Mouse (Mus musculus) lung, embryonic 14.5 days (tissue): ENCODE data around the gene Serpinc1. TPM values are rescaled to one million over a fixed set of nuclear protein-coding genes. Genes with fewer than 3 reads are reported as not detected.
A peak's percentile ranks its signal among the peaks of the same experiment; 100 is the strongest.

ENCODE experiments used
- ATAC-seq: fragments of 200-750 bp; cut with Nextera tagmentation; 2 replicates; pipeline ENCODE4 v1.8.0; 2017; ENCODE audit warnings: mild to moderate bottlenecking, moderate TSS enrichment, moderate library complexity; ENCODE audit not compliant: insufficient read depth
- DNase-seq: peaks from one replicate; pipeline ENCODE4 v3.0.0-alpha.2; 2015
- H3K27ac ChIP-seq: fragments of 300-500 bp; sonication (generic); 2 replicates; pipeline ENCODE4 v1.5.1; 2014; ENCODE audit warnings: low read depth, mild to moderate bottlenecking, moderate library complexity
- H3K27me3 ChIP-seq: fragments of 300-500 bp; sonication (generic); 2 replicates; pipeline ENCODE4 v1.6.1; 2014; ENCODE audit warnings: low read length, control low read depth; ENCODE audit not compliant: insufficient read depth
- H3K36me3 ChIP-seq: fragments of 300-500 bp; sonication (generic); 2 replicates; pipeline ENCODE4 v1.6.1; 2014; ENCODE audit warnings: control low read depth; ENCODE audit not compliant: insufficient read depth
- H3K4me1 ChIP-seq: fragments of 300-500 bp; sonication (generic); 2 replicates; pipeline ENCODE4 v1.6.1; 2014; ENCODE audit warnings: antibody characterized with exemption, control low read depth; ENCODE audit not compliant: insufficient read depth
- H3K4me2 ChIP-seq: fragments of 300-500 bp; sonication (generic); 2 replicates; pipeline ENCODE4 v1.6.1; 2014; ENCODE audit warnings: mild to moderate bottlenecking
- H3K4me3 ChIP-seq: fragments of 300-500 bp; sonication (generic); 2 replicates; pipeline ENCODE4 v1.5.1; 2014; ENCODE audit warnings: low read depth, low read length
- H3K9ac ChIP-seq: fragments of 300-500 bp; sonication (generic); 2 replicates; pipeline ENCODE4 v1.6.1; 2014
- H3K9me3 ChIP-seq: fragments of 300-500 bp; sonication (generic); 2 replicates; pipeline ENCODE4 v1.6.1; 2016; ENCODE audit warnings: low read depth, low read length, control low read depth
- CTCF ChIP-seq: IDR thresholded peaks from 2 replicates; pipeline ENCODE4 v1.5.1; 2016; ENCODE audit warnings: antibody characterized with exemption, low read depth
- WGBS: fragments of 180-500 bp; shearing (Covaris S2); extraction: QIAGEN DNeasy Blood & Tissue Kit; methylation state at CpG from one replicate; pipeline ENCODE4 v1.1.7; 2014; 5-methylcytosine and 5-hydroxymethylcytosine counted together
- polyA plus RNA-seq: library from polyadenylated mRNA; unstranded; fragments of >200 nt; fragmentation: Nextera tagmentation; extraction: Ambion mirVana; gene quantifications from 2 replicates; pipeline ENCODE4 v1.2.1, GENCODE M21; 2014

The Serpinc1 gene
- polyA plus RNA-seq, 1 experiment from 2014 or later: 1.3 TPM

DNA sequence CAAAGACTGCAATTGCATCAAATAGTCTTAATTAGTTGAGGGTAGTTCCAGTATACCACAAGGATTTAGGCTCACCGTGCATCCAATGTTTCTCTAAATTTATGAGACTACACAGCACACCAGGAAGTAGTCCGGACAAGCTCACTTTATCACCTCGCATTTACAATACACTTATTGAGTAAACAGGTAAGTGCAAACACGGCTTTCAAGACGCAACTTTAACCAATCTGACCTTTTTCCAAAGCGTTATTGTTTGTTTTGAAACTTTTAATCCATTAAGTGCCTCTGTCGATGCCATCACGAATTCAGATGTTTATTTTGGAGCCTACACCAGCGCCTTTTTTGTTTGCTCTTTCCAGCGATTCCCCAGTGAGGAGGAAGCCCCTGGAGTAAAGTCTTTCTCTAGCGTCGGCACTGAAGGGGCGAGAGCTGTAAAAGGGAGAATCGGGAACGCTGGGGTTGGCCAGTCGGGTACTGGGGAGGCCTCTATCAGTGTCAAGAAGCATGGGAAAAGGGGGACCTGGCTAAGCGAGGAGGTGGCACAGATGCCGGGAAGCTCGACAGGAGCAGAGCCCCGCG, 55.6 kb downstream of the Serpinc1 start:
- Histone ChIP-seq H3K4me1 (no peaks in the 10 kb centered on the region), H3K27me3 (no peaks in the 10 kb centered on the region), H3K9me3 (no peaks in the 10 kb centered on the region), H3K4me3 (peak overlapping the region; percentile 81), H3K4me2 (peak overlapping the region; percentile 66), H3K36me3 (peaks cover 68% of the 10 kb centered on the region), H3K9ac (peak overlapping the region; percentile 62), H3K27ac (peak overlapping the region; percentile 89)
- TF ChIP-seq CTCF: no peak
- ATAC-seq (no peak), DNase-seq (no peak)
- WGBS: under 1% methylated on average over 21 of the region's 21 CpGs

DNA sequence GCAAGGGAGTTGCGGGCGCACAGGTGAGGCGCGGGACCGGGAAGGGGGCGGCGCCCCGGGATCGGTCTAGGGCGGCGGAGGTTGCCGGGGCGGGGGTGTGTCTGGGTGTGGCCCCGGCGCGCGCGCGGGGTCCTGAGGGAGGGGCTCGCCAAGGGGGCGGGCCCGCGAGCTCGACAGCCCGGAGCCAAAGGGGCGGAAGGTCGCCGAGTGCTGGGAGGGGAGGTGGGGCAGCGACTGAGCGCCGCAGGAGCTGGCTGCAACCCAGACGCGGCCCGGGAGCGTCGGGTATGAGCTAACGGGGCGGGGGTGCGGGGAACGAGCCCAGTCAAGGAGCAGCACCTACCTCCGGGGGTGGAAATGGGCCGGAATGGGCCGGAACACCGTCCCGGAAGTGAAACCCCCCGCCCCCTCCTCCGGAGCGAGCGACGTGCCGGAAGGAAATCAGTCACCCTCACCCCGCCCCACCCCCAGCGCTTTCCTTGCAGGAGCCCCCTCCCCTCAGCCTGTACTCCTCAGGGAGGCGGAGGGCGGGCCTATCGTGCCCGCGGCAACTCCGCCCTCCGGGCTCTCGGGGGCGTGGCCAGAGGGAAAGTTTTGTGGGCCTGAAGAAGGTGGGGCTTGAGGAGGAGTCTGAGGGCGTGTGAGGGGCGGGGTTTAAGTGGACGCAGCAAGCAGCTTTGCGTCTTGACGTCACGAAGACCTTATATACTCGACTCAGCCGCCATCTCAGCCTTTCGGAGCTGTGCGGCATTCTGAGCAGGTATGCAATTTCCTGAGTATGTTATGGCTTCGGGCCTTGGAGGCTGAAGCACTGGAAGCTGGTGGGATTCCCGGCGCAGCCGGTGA, 56.3 kb downstream of the Serpinc1 start, which contains the start of gene Zbtb37:
Zbtb37 (minus strand) TSS at position 415 of the 846 bp plus-strand sequence.
- Histone ChIP-seq H3K4me1 (no peaks in the 10 kb centered on the region), H3K36me3 (peaks cover 70% of the 10 kb centered on the region), H3K9me3 (no peaks in the 10 kb centered on the region), H3K4me2 (peak within 1 kb of the TSS; percentile 85), H3K27me3 (no peaks in the 10 kb centered on the region), H3K4me3 (peak within 1 kb of the TSS; percentile 81), H3K9ac (peak within 1 kb of the TSS; percentile 97), H3K27ac (peak within 1 kb of the TSS; percentile 97)
- no peak for TF ChIP-seq CTCF
- DNase-seq (peak; percentile 99), ATAC-seq (peak; percentile 83)
- WGBS: under 1% methylated on average over 72 of the region's 76 CpGs

DNA sequence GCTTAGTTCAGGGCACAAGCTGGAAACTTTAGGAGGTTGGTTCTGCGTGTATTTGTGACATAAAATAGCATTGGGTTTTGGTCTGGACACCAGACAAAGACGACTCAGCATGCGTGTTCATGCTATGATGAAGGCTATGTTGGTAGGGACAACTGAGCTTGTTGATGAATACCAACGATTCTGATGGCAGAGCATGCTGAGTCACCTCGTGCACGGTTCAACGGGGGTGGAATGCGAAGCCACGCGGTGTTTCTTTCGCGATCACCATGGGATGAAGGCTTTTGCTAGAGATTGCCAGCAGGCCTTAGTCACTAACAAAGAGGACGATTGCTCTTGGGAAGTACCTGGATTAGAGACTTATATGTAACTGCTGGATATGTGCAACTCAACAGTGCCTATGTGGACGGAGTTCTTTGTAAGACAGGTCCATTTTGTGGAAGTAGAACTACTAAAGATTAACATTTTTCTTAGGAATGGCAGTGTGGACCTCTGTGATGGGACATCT, 56.9 kb downstream of the Serpinc1 start:
- no peaks in the 10 kb centered on the region for H3K4me1 ChIP-seq
- DNase-seq: peak; percentile 67
- peak overlapping the region; percentile 97 for H3K9ac ChIP-seq
- peak overlapping the region; percentile 81 for H3K4me3 ChIP-seq
- no peaks in the 10 kb centered on the region for H3K27me3 ChIP-seq
- H3K27ac ChIP-seq: peak overlapping the region; percentile 97
- H3K9me3 ChIP-seq: no peaks in the 10 kb centered on the region
- ATAC-seq: peak; percentile 18
- under 1% methylated on average over 14 of the region's 14 CpGs for WGBS
- TF ChIP-seq CTCF: no peak
- H3K36me3 ChIP-seq: peaks cover 66% of the 10 kb centered on the region
- peak overlapping the region; percentile 85 for H3K4me2 ChIP-seq

DNA sequence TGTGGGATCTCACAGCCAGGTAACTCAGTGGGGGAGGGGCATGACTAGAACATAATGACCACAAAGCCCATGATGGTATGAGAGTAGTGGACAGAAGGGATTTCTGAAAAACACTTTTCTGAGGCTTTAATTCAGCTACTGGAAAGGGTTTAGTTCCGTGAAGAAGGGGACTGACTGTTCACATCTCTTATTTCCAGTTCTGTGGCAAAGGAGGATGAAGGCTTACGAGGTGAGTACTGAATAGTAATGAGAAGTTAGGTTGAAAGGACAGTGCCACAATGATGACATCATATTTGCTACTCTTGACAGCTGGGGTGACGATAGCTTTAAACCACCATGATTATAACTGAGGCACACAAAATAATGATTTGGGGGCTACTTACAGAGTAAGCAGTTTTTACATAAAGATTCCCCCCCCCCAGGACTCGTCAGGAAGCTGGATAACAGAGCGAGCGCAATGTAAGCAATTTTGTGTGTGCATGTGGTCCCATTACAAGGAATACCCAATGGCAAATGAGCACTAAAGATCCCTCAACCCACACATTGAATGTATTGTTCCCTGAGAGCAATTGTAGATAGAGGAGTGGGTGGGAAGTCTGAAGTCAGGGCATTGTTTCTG, 57.5 kb downstream of the Serpinc1 start:
- Histone ChIP-seq H3K4me2 (peak overlapping the region; percentile 85), H3K36me3 (peaks cover 63% of the 10 kb centered on the region), H3K9ac (peak overlapping the region; percentile 97), H3K9me3 (no peaks in the 10 kb centered on the region), H3K27ac (peak overlapping the region; percentile 97), H3K4me1 (no peaks in the 10 kb centered on the region), H3K4me3 (peak overlapping the region; percentile 81), H3K27me3 (no peaks in the 10 kb centered on the region)
- peak; percentile 59 for DNase-seq
- no peak for TF ChIP-seq CTCF
- ATAC-seq: no peak
- under 1% methylated on average over 6 of the region's 6 CpGs for WGBS

DNA sequence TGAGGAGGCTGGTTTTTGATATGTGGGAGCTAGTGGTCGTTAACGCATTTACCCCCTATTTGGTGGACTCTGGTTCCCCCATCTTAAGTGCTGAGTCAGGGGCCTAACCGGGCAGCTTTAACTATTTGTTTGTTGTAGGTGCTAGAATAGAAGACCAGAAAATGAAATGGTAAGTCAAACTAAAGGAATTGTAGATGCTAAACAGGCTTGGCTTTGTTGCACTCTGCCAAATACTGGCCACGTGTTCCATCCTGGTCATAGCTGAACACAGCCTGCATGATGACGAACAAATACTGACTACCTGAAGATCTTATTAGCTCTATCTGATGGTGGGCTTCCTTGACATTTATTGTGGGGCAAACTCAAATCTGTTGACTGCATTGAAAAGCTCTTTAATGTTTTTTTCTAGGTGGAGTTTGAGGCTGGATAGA, 58.0 kb downstream of the Serpinc1 start:
- Histone ChIP-seq H3K9me3 (no peaks in the 10 kb centered on the region), H3K27me3 (no peaks in the 10 kb centered on the region), H3K36me3 (peaks cover 60% of the 10 kb centered on the region), H3K9ac (peak overlapping the region; percentile 97), H3K4me1 (no peaks in the 10 kb centered on the region), H3K4me3 (peak overlapping the region; percentile 81), H3K4me2 (peak overlapping the region; percentile 85), H3K27ac (peak overlapping the region; percentile 97)
- ATAC-seq: no peak
- TF ChIP-seq CTCF: no peak
- under 1% methylated on average over 5 of the region's 5 CpGs for WGBS
- peak; percentile 51 for DNase-seq

DNA sequence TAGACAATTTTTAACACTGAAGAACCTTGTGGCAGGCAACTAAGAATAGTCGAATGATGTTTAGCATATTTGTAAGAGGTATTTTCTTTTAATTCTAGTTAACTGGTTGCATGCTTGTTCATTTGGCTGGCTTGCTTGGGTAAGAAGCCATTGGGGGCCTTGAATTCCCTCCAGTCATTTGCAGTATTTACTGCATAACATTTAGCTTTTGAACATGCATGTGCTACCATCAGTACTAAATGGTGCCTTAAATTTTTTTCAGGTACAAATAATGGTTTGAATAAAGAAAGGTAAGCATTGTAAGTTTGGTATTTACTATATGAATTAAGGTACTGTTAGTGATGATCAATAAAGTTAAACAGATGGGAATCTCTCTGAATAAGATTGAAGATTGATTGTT, 58.6 kb downstream of the Serpinc1 start:
- H3K4me1 ChIP-seq: no peaks in the 10 kb centered on the region
- H3K4me2 ChIP-seq: peak overlapping the region; percentile 85
- peaks cover 60% of the 10 kb centered on the region for H3K36me3 ChIP-seq
- TF ChIP-seq CTCF: no peak
- H3K9me3 ChIP-seq: no peaks in the 10 kb centered on the region
- H3K27me3 ChIP-seq: no peaks in the 10 kb centered on the region
- DNase-seq: no peak
- peak overlapping the region; percentile 81 for H3K4me3 ChIP-seq
- peak overlapping the region; percentile 97 for H3K27ac ChIP-seq
- H3K9ac ChIP-seq: peak overlapping the region; percentile 97
- no peak for ATAC-seq
- WGBS: 2% methylated on average over 1 of the region's 1 CpGs
